Mouse (Mus musculus) spleen, adult 2 months (tissue): ENCODE measurements at regions not wholly inside any gene's neighbourhood (a gene's known extent, or its start where the extent isn't known, plus 50 kb on each side); places are given as distances from the start of the nearest gene placed in this dataset.

Experiments
- DNase-seq, 2 experiments: peaks; one replicate each; pipeline versions ENCODE4 v3.0.0 to v3.0.0-alpha.2; 2012 to 2021; ENCODE audit warnings: low spot score in 2 of 2, low read depth in 1 of 2
- H3K27ac ChIP-seq: fragments of 200-500 bp; 2 replicates; pipeline ENCODE4 v1.5.1; 2012; ENCODE audit warnings: low read length, inconsistent platforms; ENCODE audit not compliant: insufficient read depth
- H3K27me3 ChIP-seq: fragments of 200-500 bp; 2 replicates; pipeline ENCODE4 v1.6.1; 2012; ENCODE audit warnings: mild to moderate bottlenecking, moderate library complexity, low read length, inconsistent platforms; ENCODE audit not compliant: control insufficient read depth, insufficient read depth
- H3K36me3 ChIP-seq: fragments of 200-500 bp; 2 replicates; pipeline ENCODE4 v1.6.1; 2012; ENCODE audit warnings: mild to moderate bottlenecking, low read length, inconsistent platforms; ENCODE audit not compliant: control insufficient read depth, insufficient read depth
- H3K4me1 ChIP-seq: fragments of 200-500 bp; 2 replicates; pipeline ENCODE4 v1.6.1; 2011; ENCODE audit warnings: inconsistent platforms; ENCODE audit not compliant: control insufficient read depth, insufficient read depth, insufficient read length
- H3K4me3 ChIP-seq: fragments of 200-500 bp; 2 replicates; pipeline ENCODE4 v1.5.1; 2011; ENCODE audit warnings: mild to moderate bottlenecking, inconsistent platforms; ENCODE audit not compliant: insufficient read depth, insufficient read length; ENCODE audit errors: extremely low read depth
- CTCF ChIP-seq: fragments of 200-500 bp; IDR thresholded peaks from 2 replicates; pipeline ENCODE4 v1.5.1; 2011; ENCODE audit warnings: mild to moderate bottlenecking, inconsistent platforms; ENCODE audit not compliant: insufficient read depth, insufficient read length, insufficient replicate concordance; ENCODE audit errors: extremely low read depth
- POLR2A ChIP-seq: fragments of 200-500 bp; IDR thresholded peaks from 2 replicates; pipeline ENCODE4 v1.6.1; 2011; ENCODE audit warnings: low read depth, low read length, inconsistent platforms
- WGBS: fragments of 180-500 bp; shearing (Covaris S2); methylation state at CpG from one replicate; pipeline ENCODE4 v1.1.7; 2018; 5-methylcytosine and 5-hydroxymethylcytosine counted together

DNA sequence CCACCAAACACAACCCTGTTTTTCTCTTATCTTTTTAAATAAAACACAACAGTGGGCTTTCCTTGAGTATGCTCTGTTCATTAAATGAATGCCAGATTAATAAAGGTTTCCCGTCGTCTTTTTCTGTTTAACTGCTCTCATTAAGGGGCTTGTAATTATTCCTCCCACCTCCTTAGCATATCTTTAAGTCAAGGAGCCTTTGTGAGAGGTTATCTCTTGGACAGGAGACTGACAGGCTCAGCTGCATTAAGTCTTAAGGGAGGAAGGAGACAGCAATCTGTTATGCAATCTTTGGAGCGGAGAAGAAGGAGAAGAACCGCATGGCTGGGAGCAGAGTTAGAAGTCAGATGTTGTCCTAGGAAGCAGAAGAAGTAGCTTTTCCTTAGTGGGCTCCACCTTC is 111.3 kb upstream of the Syt6 start:
- no peaks in the 10 kb centered on the region for H3K27me3 ChIP-seq
- no peaks in the 10 kb centered on the region for H3K36me3 ChIP-seq
- TF ChIP-seq POLR2A (no peak), CTCF (no peak)
- no peaks in the 10 kb centered on the region; the same call in 1 of the 2 replicates for H3K4me1 ChIP-seq
- no peak for DNase-seq
- no peak overlapping the region for H3K4me3 ChIP-seq
- WGBS, result 68% methylated on average over 4 of the region's 4 CpGs
- H3K27ac ChIP-seq, result no peak overlapping the region

DNA sequence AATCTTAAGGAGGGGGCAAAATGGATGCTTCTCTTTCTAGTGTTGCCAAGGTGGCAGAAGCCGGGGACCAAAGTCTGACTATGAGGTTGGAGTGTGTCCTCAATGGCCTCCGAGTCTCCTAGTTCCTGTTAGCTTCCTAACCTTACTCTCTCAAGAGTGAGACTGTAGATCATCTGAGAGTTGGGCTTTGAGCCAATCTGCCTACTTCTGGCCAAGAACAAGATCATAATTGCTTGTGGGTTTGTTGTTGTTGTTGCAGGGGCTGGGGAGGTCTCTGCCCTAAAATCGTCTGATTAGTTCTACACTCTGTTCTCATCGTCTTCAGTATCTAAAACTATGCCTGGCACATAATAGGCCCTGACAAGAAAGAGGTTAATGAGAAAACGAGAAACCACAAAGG is 110.8 kb upstream of the Syt6 start:
- 73% methylated on average over 5 of the region's 5 CpGs for WGBS
- Histone ChIP-seq H3K27me3 (no peaks in the 10 kb centered on the region), H3K27ac (no peak overlapping the region), H3K36me3 (no peaks in the 10 kb centered on the region), H3K4me3 (no peak overlapping the region), H3K4me1 (no peaks in the 10 kb centered on the region; the same call in 1 of the 2 replicates)
- TF ChIP-seq CTCF (no peak), POLR2A (no peak)
- no peak for DNase-seq

DNA sequence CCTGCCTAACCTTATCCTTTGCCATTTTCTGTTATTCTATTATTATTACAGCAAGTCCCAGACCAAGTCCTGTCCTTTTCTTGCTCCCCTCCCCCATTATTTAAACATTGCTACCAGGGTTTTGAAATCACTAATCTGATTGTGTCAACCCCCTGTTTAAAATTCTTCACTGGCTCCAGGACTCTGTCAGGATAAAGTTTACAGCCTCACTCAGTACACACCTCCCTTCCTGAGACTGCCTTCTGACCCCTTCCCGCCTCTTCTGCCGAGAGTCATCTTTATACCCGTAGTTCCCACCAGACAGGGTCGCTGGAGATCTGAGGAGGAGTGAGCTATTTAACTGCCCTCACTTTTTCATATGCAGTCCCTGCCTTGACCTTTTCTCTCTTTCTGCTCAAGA is 110.3 kb upstream of the Syt6 start:
- Histone ChIP-seq H3K27ac (no peak overlapping the region), H3K4me1 (no peaks in the 10 kb centered on the region; the same call in 1 of the 2 replicates), H3K27me3 (no peaks in the 10 kb centered on the region), H3K36me3 (no peaks in the 10 kb centered on the region), H3K4me3 (no peak overlapping the region)
- 74% methylated on average over 4 of the region's 4 CpGs for WGBS
- DNase-seq, result no peak
- TF ChIP-seq POLR2A (no peak), CTCF (no peak)

- no peak overlapping the region for H3K27ac ChIP-seq
Measured at GRCm38 (mm10) chr3:103465132-103465690, 109.8 kb upstream of the Syt6 start.

DNA sequence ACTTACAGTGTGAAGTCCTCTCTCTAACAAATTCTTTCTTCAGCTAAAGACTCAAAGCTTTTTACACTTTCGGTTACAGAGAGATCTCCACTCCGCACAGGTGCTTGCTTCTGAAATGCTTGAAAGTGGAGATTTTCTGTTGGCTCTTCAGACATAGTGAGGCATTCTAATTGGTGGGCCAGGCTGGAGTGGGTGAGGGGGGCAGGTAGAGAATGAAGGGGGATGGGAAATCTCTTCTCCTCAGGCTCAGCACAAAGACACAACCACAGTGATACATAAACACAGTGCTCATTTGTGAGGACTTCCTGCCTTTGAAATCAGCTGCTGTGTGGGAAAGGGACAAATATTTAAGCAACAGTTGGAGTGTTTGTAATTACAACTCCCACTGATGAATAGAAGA is 109.1 kb upstream of the Syt6 start:
- DNase-seq, result no peak
- no peaks in the 10 kb centered on the region for H3K27me3 ChIP-seq
- no peaks in the 10 kb centered on the region for H3K36me3 ChIP-seq
- H3K4me1 ChIP-seq, result no peaks in the 10 kb centered on the region; the same call in 1 of the 2 replicates
- no peak overlapping the region for H3K4me3 ChIP-seq
- 68% methylated on average over 2 of the region's 2 CpGs for WGBS
- H3K27ac ChIP-seq, result peak overlapping the region; percentile 31; the same call in 1 of the 2 replicates
- TF ChIP-seq CTCF (no peak), POLR2A (no peak)

More at GRCm38 (mm10) chr3:103465132-103465690, 109.8 kb upstream of the Syt6 start:
- DNase-seq, result no peak
- no peak for TF ChIP-seq CTCF
- no peak for TF ChIP-seq POLR2A
- Histone ChIP-seq H3K36me3 (no peaks in the 10 kb centered on the region), H3K4me1 (no peaks in the 10 kb centered on the region; the same call in 1 of the 2 replicates), H3K4me3 (no peak overlapping the region), H3K27me3 (no peaks in the 10 kb centered on the region)
- 82% methylated on average over 7 of the region's 7 CpGs for WGBS

GRCm38 (mm10) chr3:103470586-103471400 is 104.2 kb upstream of the Syt6 start:
- H3K4me1 ChIP-seq, result no peaks in the 10 kb centered on the region
- 93% methylated on average over 15 of the region's 15 CpGs for WGBS
- no peak overlapping the region for H3K27ac ChIP-seq
- H3K4me3 ChIP-seq, result no peak overlapping the region
- DNase-seq, result no peak
- TF ChIP-seq POLR2A, result no peak
- H3K36me3 ChIP-seq, result no peaks in the 10 kb centered on the region
- no peaks in the 10 kb centered on the region for H3K27me3 ChIP-seq

DNA sequence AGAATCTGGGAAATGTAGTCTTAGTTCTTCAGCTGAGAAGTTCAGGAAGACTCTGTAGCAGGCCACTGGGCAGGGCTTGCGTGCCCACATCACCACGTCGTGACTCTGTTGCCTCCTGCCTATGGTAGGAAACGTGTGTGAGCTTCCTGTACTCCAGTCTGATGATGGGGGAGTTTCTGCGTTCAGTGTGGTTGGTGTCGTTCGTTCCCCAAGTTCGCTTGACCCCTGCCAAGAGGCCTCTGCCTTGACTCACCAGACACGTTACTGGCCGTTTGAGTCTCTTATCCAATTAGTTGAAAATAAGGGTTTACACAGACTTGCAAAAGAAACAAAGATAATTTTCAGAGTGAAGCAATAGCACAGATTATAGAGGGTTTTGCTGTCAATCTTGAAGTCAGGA is 102.4 kb upstream of the Syt6 start:
- WGBS, result 61% methylated on average over 10 of the region's 10 CpGs

More for the DNA sequence above, 102.4 kb upstream of the Syt6 start:
- no peaks in the 10 kb centered on the region for H3K4me1 ChIP-seq
- no peaks in the 10 kb centered on the region for H3K27me3 ChIP-seq
- no peak overlapping the region for H3K4me3 ChIP-seq
- no peak for TF ChIP-seq POLR2A
- no peak for TF ChIP-seq CTCF
- no peaks in the 10 kb centered on the region for H3K36me3 ChIP-seq
- DNase-seq, result no peak
- no peak overlapping the region for H3K27ac ChIP-seq
